Mouse (Mus musculus) megakaryocyte, embryonic 14.5 days (primary cell): ENCODE measurements around the gene Atp5d.

Experiments used
- FLI1 ChIP-seq: IDR thresholded peaks from 2 replicates; pipeline ENCODE4 v1.6.1; 2012; ENCODE audit warnings: low read length, inconsistent platforms, mixed read lengths
- GATA1 ChIP-seq: IDR thresholded peaks from 3 replicates; pipeline ENCODE4 v1.6.1; 2012; ENCODE audit warnings: mixed read lengths, low read length, inconsistent platforms, borderline replicate concordance

GRCm38 (mm10) chr10:80174705-80175104 lies 36.3 kb downstream of the Atp5d start:
- TF ChIP-seq GATA1 (no peak), FLI1 (no peak)
